Mouse (Mus musculus) testis, adult 10 weeks (tissue): ENCODE measurements around the gene Gm21518. TPM values are rescaled to one million over a fixed set of nuclear protein-coding genes. Genes with fewer than 3 reads are reported as not detected.

ENCODE experiments used
- polyA plus RNA-seq: library from polyadenylated mRNA; stranded (reverse); fragments of 350-450 nt; fragmentation: Illumina TruSeq; extraction: RNeasy Lipid Tissue Mini Kit (QIAGEN cat#74804); gene quantifications from one replicate; pipeline ENCODE4 v1.2.3, GENCODE M21; 2014; ENCODE audit warnings: low read depth, low replicate concordance

Gm21518 gene
- polyA plus RNA-seq: 3.7 TPM

GRCm38 (mm10) chrY:62190566-62190965, at the start of gene Gm21518:
Gm21518 (plus strand) TSS chrY:62190866.

